Mouse (Mus musculus) CH12.LX (cell line): ENCODE measurements around the gene Exoc3.

ENCODE experiments used
- CTCF ChIP-seq, 2 experiments: IDR thresholded peaks in 1 of 2; conservative IDR thresholded peaks in 1 of 2; 2 replicates each; pipeline ENCODE4 v1.5.1; 2011 to 2012; ENCODE audit warnings: low read depth in 2 of 2, low read length in 2 of 2, improper control_type of control experiment in 1 of 2, inconsistent platforms in 1 of 2, mild to moderate bottlenecking in 1 of 2, moderate library complexity in 1 of 2
- ETS1 ChIP-seq: conservative IDR thresholded peaks from 2 replicates; pipeline ENCODE4 v1.6.1; 2012; ENCODE audit warnings: low read depth, mild to moderate bottlenecking, inconsistent platforms, low read length, improper control_type of control experiment, moderate library complexity
- GABPA ChIP-seq: IDR thresholded peaks from 2 replicates; pipeline ENCODE4 v1.6.1; 2012; ENCODE audit warnings: low read depth, low read length, improper control_type of control experiment, inconsistent platforms; ENCODE audit not compliant: insufficient replicate concordance
- POLR2A ChIP-seq: IDR thresholded peaks from 2 replicates; pipeline ENCODE4 v1.6.1; 2011; ENCODE audit warnings: low read depth, mild to moderate bottlenecking, improper control_type of control experiment, low read length
- POLR2AphosphoS2 ChIP-seq: IDR thresholded peaks from 2 replicates; pipeline ENCODE4 v1.6.1; 2011; ENCODE audit warnings: low read depth, low read length, improper control_type of control experiment
- RAD21 ChIP-seq: IDR thresholded peaks from 2 replicates; pipeline ENCODE4 v1.6.1; 2011; ENCODE audit warnings: low read depth, mild to moderate bottlenecking, low read length, improper control_type of control experiment, moderate library complexity
- ZC3H11A ChIP-seq: IDR thresholded peaks from 2 replicates; pipeline ENCODE4 v1.6.1; 2012; ENCODE audit warnings: low read depth, mild to moderate bottlenecking, inconsistent platforms, low read length, improper control_type of control experiment
- ZMIZ1 ChIP-seq: IDR thresholded peaks from 2 replicates; pipeline ENCODE4 v1.6.1; 2012; ENCODE audit warnings: low read depth, mild to moderate bottlenecking, inconsistent platforms, low read length, improper control_type of control experiment
- ZNF384 ChIP-seq: IDR thresholded peaks from 2 replicates; pipeline ENCODE4 v1.6.1; 2012; ENCODE audit warnings: low read depth, low read length, improper control_type of control experiment, inconsistent platforms

DNA sequence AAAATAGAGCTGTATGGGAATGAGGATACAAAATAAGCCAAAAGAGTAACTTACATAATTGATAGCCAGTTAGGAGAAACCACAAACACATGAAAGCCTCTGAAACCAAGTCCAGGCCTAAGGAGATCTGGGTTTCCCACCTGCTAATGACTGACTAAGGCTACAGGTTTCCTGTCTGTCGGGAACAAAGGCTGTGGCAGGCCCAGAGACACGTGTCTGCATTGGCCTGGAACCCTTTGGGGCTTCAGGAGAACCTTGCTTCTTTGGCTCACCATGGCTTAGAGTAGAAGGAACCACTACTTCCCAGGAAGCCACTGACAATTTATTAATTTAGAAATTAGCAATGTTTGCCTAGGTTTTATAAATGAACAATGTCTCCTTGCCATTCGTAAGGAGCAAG, 65.2 kb downstream of the Exoc3 start:
- TF ChIP-seq POLR2A (no peak), CTCF (conservative IDR thresholded peaks at IDR 0.05 in 1 of 2, IDR thresholded peaks at IDR 0.05 in 1 of 2; ENCODE audit: low read depth in 2 of 2, low read length in 2 of 2) (no peak), POLR2AphosphoS2 (no peak), ETS1 (no peak), ZNF384 (no peak), RAD21 (no peak), ZMIZ1 (no peak), GABPA (no peak), ZC3H11A (no peak)
